Mouse (Mus musculus) lung, embryonic 15.5 days (tissue): Measurements from ENCODE around the gene Tiparp. TPM values are rescaled to one million over a fixed set of nuclear protein-coding genes. Genes with fewer than 3 reads are reported as not detected.

Source experiments
- ATAC-seq: fragments of 200-750 bp; cut with Nextera tagmentation; 2 replicates; pipeline ENCODE4 v1.8.0; 2017; ENCODE audit warnings: moderate number of reproducible peaks, borderline replicate concordance; ENCODE audit not compliant: low FRiP score, low TSS enrichment; ENCODE audit errors: extremely low read depth
- H3K27ac ChIP-seq: fragments of 300-500 bp; sonication (generic); 2 replicates; pipeline ENCODE4 v1.5.1; 2015; ENCODE audit warnings: moderate library complexity, mild to moderate bottlenecking, inconsistent platforms
- H3K27me3 ChIP-seq: fragments of 300-500 bp; sonication (generic); 2 replicates; pipeline ENCODE4 v1.6.1; 2015; ENCODE audit warnings: inconsistent platforms
- H3K36me3 ChIP-seq: fragments of 300-500 bp; sonication (generic); 2 replicates; pipeline ENCODE4 v1.6.1; 2015; ENCODE audit warnings: inconsistent platforms
- H3K4me1 ChIP-seq: fragments of 300-500 bp; sonication (generic); 2 replicates; pipeline ENCODE4 v1.6.1; 2015; ENCODE audit warnings: inconsistent platforms
- H3K4me2 ChIP-seq: fragments of 300-500 bp; sonication (generic); 2 replicates; pipeline ENCODE4 v1.6.1; 2015; ENCODE audit warnings: inconsistent platforms, mild to moderate bottlenecking, moderate library complexity
- H3K4me3 ChIP-seq: fragments of 300-500 bp; sonication (generic); 2 replicates; pipeline ENCODE4 v1.5.1; 2015; ENCODE audit warnings: mild to moderate bottlenecking, inconsistent platforms
- H3K9ac ChIP-seq: fragments of 300-500 bp; sonication (generic); 2 replicates; pipeline ENCODE4 v1.6.1; 2015; ENCODE audit warnings: inconsistent platforms
- H3K9me3 ChIP-seq: fragments of 300-500 bp; sonication (generic); 2 replicates; pipeline ENCODE4 v1.6.1; 2016; ENCODE audit warnings: inconsistent platforms
- WGBS: fragments of 180-500 bp; shearing (Covaris S2); methylation state at CpG from one replicate; pipeline ENCODE4 v1.1.7; 2015; 5-methylcytosine and 5-hydroxymethylcytosine counted together
- polyA plus RNA-seq: library from polyadenylated mRNA; unstranded; fragments of >200 nt; fragmentation: Nextera tagmentation; extraction: Ambion mirVana; gene quantifications from 2 replicates; pipeline ENCODE4 v1.2.1, GENCODE M21; 2015

Gene Tiparp
- polyA plus RNA-seq, 1 experiment from 2014 or later, result 43.1 TPM

GRCm38 (mm10) chr3:65563926-65564624 is 35.9 kb downstream of the Tiparp start:
- WGBS, result 19% methylated on average over 6 of the region's 6 CpGs
- H3K36me3 ChIP-seq, result no peaks in the 10 kb centered on the region
- H3K4me1 ChIP-seq, result peaks cover 28% of the 10 kb centered on the region
- no peak overlapping the region for H3K4me3 ChIP-seq
- no peak overlapping the region for H3K4me2 ChIP-seq
- H3K9ac ChIP-seq, result no peak overlapping the region
- ATAC-seq, result peak; percentile 59; the same call in 1 of the 2 replicates
- no peaks in the 10 kb centered on the region for H3K9me3 ChIP-seq
- no peaks in the 10 kb centered on the region for H3K27me3 ChIP-seq
- H3K27ac ChIP-seq, result peak overlapping the region; percentile 65

- H3K9ac ChIP-seq, result no peak overlapping the region
- H3K36me3 ChIP-seq, result no peaks in the 10 kb centered on the region
- H3K27ac ChIP-seq, result no peak overlapping the region
- no peak overlapping the region for H3K4me3 ChIP-seq
- no peak overlapping the region for H3K4me2 ChIP-seq
- H3K4me1 ChIP-seq, result peaks cover 28% of the 10 kb centered on the region
- 58% methylated on average over 9 of the region's 9 CpGs for WGBS
- no peak for ATAC-seq
- H3K9me3 ChIP-seq, result no peaks in the 10 kb centered on the region
- no peaks in the 10 kb centered on the region for H3K27me3 ChIP-seq
These were observed 37.6 kb downstream of the Tiparp start for GRCm38 (mm10) chr3:65565632-65566300.

GRCm38 (mm10) chr3:65569941-65570340 is 41.7 kb downstream of the Tiparp start:
- H3K27ac ChIP-seq, result no peak overlapping the region
- ATAC-seq, result no peak
- no peak overlapping the region for H3K9ac ChIP-seq
- no peaks in the 10 kb centered on the region for H3K9me3 ChIP-seq
- no peaks in the 10 kb centered on the region for H3K36me3 ChIP-seq
- H3K4me1 ChIP-seq, result 0 out of 2 replicates have a peak, but pooled peaks cover 3% of the 10 kb centered on the region
- H3K27me3 ChIP-seq, result no peaks in the 10 kb centered on the region
- no peak overlapping the region for H3K4me3 ChIP-seq
- H3K4me2 ChIP-seq, result no peak overlapping the region

- Histone ChIP-seq H3K4me3 (no peak overlapping the region), H3K9ac (no peak overlapping the region), H3K4me1 (0 out of 2 replicates have a peak, but pooled peaks cover 3% of the 10 kb centered on the region), H3K27me3 (no peaks in the 10 kb centered on the region), H3K9me3 (no peaks in the 10 kb centered on the region), H3K4me2 (no peak overlapping the region), H3K27ac (peak overlapping the region; percentile 43; the same call in 1 of the 2 replicates), H3K36me3 (no peaks in the 10 kb centered on the region)
- 44% methylated on average over 3 of the region's 3 CpGs for WGBS
- ATAC-seq, result no peak
These were observed 45.3 kb downstream of the Tiparp start for GRCm38 (mm10) chr3:65573516-65573915.

GRCm38 (mm10) chr3:65577602-65578001 is 49.4 kb downstream of the Tiparp start:
- no peak overlapping the region for H3K27ac ChIP-seq
- no peak overlapping the region for H3K4me3 ChIP-seq
- 78% methylated on average over 3 of the region's 3 CpGs for WGBS
- H3K27me3 ChIP-seq, result no peaks in the 10 kb centered on the region
- H3K9ac ChIP-seq, result no peak overlapping the region
- H3K9me3 ChIP-seq, result no peaks in the 10 kb centered on the region
- 0 out of 2 replicates have a peak, but pooled peaks cover 3% of the 10 kb centered on the region for H3K4me1 ChIP-seq
- 0 out of 2 replicates have a peak, but pooled peaks have one; percentile 15 for ATAC-seq
- no peaks in the 10 kb centered on the region for H3K36me3 ChIP-seq
- no peak overlapping the region for H3K4me2 ChIP-seq

- no peaks in the 10 kb centered on the region for H3K36me3 ChIP-seq
- H3K4me1 ChIP-seq, result 0 out of 2 replicates have a peak, but pooled peaks cover under 1% of the 10 kb centered on the region
- H3K9me3 ChIP-seq, result no peaks in the 10 kb centered on the region
- H3K4me3 ChIP-seq, result no peak overlapping the region
- no peak overlapping the region for H3K27ac ChIP-seq
- WGBS, result 51% methylated on average over 12 of the region's 12 CpGs
- no peaks in the 10 kb centered on the region for H3K27me3 ChIP-seq
- no peak overlapping the region for H3K9ac ChIP-seq
- no peak for ATAC-seq
- no peak overlapping the region for H3K4me2 ChIP-seq
These were observed 51.2 kb downstream of the Tiparp start for GRCm38 (mm10) chr3:65579260-65579921.

- Histone ChIP-seq H3K4me2 (no peak overlapping the region), H3K9ac (no peak overlapping the region), H3K9me3 (no peaks in the 10 kb centered on the region), H3K36me3 (no peaks in the 10 kb centered on the region), H3K27me3 (no peaks in the 10 kb centered on the region), H3K27ac (no peak overlapping the region), H3K4me1 (peaks cover 5% of the 10 kb centered on the region), H3K4me3 (no peak overlapping the region)
- WGBS, result 45% methylated on average over 4 of the region's 4 CpGs
- no peak for ATAC-seq
These were observed 53.4 kb downstream of the Tiparp start for GRCm38 (mm10) chr3:65581596-65581995.

GRCm38 (mm10) chr3:65584329-65584728 is 56.1 kb downstream of the Tiparp start:
- Histone ChIP-seq H3K4me2 (no peak overlapping the region), H3K27ac (no peak overlapping the region), H3K4me3 (no peak overlapping the region), H3K36me3 (no peaks in the 10 kb centered on the region), H3K9me3 (no peaks in the 10 kb centered on the region), H3K4me1 (peaks cover 15% of the 10 kb centered on the region), H3K27me3 (no peaks in the 10 kb centered on the region), H3K9ac (no peak overlapping the region)
- ATAC-seq, result no peak
- WGBS, result 76% methylated on average over 1 of the region's 1 CpGs

GRCm38 (mm10) chr3:65585291-65585690 is 57.1 kb downstream of the Tiparp start:
- H3K27me3 ChIP-seq, result no peaks in the 10 kb centered on the region
- no peak overlapping the region for H3K4me2 ChIP-seq
- H3K4me3 ChIP-seq, result no peak overlapping the region
- H3K27ac ChIP-seq, result peak overlapping the region; percentile 5; the same call in 1 of the 2 replicates
- peaks cover 15% of the 10 kb centered on the region for H3K4me1 ChIP-seq
- no peak overlapping the region for H3K9ac ChIP-seq
- no peaks in the 10 kb centered on the region for H3K9me3 ChIP-seq
- H3K36me3 ChIP-seq, result no peaks in the 10 kb centered on the region
- no peak for ATAC-seq
- 56% methylated on average over 8 of the region's 8 CpGs for WGBS

GRCm38 (mm10) chr3:65585823-65586482 is 57.7 kb downstream of the Tiparp start:
- peak; percentile 67; the same call in 1 of the 2 replicates for ATAC-seq
- no peak overlapping the region for H3K9ac ChIP-seq
- H3K9me3 ChIP-seq, result no peaks in the 10 kb centered on the region
- H3K4me3 ChIP-seq, result peak overlapping the region; percentile 22
- H3K36me3 ChIP-seq, result no peaks in the 10 kb centered on the region
- peaks cover 15% of the 10 kb centered on the region for H3K4me1 ChIP-seq
- peak overlapping the region; percentile 56 for H3K4me2 ChIP-seq
- 24% methylated on average over 16 of the region's 16 CpGs for WGBS
- peak overlapping the region; percentile 68 for H3K27ac ChIP-seq
- H3K27me3 ChIP-seq, result no peaks in the 10 kb centered on the region

- Histone ChIP-seq H3K27ac (peak overlapping the region; percentile 68), H3K9me3 (no peaks in the 10 kb centered on the region), H3K4me1 (peaks cover 15% of the 10 kb centered on the region), H3K36me3 (no peaks in the 10 kb centered on the region), H3K4me3 (peak overlapping the region; percentile 22), H3K9ac (0 out of 2 replicates have a peak overlapping the region, but pooled peaks have one; percentile 25), H3K4me2 (peak overlapping the region; percentile 56), H3K27me3 (no peaks in the 10 kb centered on the region)
- 3% methylated on average over 16 of the region's 16 CpGs for WGBS
- ATAC-seq, result peak; percentile 79
These were observed 58.3 kb downstream of the Tiparp start for GRCm38 (mm10) chr3:65586483-65586905.
